Mouse (Mus musculus): ENCODE results near the gene Slc15a3. TPM values are rescaled to one million over a fixed set of nuclear protein-coding genes. Genes with fewer than 3 reads are reported as not detected.

Gene Slc15a3
- polyA plus RNA-seq, 1 experiment, result 42.0 TPM

DNA sequence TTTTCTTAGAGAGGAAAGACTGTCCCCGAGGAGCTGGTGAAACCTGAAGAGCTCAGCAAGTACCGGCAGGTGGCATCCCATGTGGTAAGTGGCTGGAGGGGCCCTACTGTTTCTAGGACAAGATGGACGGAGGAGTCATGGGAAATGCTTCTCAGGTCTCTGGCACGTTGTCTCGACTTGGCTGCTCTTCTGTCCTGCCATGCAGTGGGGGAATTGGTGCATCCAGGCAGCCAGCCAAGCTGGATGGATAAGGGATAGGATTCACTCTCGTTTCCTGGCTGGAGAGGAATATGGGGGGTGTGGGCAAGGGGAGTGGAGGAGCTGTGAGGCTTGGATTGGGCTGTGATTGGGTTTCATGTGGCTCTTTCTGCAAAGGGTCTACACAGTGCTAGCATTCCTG, 60.8 kb downstream of the Slc15a3 start:
- TF ChIP-seq CTCF (IDR thresholded peaks at IDR 0.05; ENCODE audit: insufficient read depth, low read length) (no peak), POLR2A (IDR thresholded peaks at IDR 0.05; ENCODE audit: borderline replicate concordance, extremely low read depth, low read depth, low read length) (no peak)
- Histone ChIP-seq H3K4me1 (ENCODE audit: control insufficient read depth, insufficient read depth, low read length) (peaks cover 11% of the 10 kb centered on the region; the same call in 1 of the 2 replicates), H3K4me3 (replicated peaks; ENCODE audit: extremely low read depth, low read depth, low read length) (no peak overlapping the region)
- DNase-seq, result no peak
- 74% methylated on average over 6 of the region's 6 CpGs for WGBS

DNA sequence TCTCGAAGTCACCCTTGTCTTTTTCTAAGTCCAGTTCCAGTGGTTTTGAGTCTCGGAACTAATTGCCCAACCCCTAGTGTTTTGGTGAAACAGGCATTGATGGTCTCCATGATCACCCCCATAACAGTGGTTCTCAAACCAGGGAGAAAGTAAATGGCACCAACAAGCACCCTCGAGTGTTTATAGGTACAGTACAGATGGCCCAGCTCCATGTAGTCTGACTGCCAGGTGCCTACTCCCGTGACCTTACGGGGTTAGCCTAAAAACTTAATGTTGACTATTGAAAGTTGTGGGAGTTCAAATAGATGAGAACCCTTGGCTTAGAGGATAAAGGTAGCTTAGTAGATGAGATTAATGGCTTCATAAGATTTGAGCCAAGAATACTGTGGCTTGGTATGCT, 61.5 kb downstream of the Slc15a3 start:
- Histone ChIP-seq H3K4me1 (ENCODE audit: control insufficient read depth, insufficient read depth, low read length) (peaks cover 9% of the 10 kb centered on the region; the same call in 1 of the 2 replicates), H3K4me3 (replicated peaks; ENCODE audit: extremely low read depth, low read depth, low read length) (no peak overlapping the region)
- TF ChIP-seq POLR2A (IDR thresholded peaks at IDR 0.05; ENCODE audit: borderline replicate concordance, extremely low read depth, low read depth, low read length), result no peak
- TF ChIP-seq CTCF (IDR thresholded peaks at IDR 0.05; ENCODE audit: insufficient read depth, low read length), result no peak
- WGBS, result 83% methylated on average over 5 of the region's 5 CpGs
- DNase-seq, result no peak

DNA sequence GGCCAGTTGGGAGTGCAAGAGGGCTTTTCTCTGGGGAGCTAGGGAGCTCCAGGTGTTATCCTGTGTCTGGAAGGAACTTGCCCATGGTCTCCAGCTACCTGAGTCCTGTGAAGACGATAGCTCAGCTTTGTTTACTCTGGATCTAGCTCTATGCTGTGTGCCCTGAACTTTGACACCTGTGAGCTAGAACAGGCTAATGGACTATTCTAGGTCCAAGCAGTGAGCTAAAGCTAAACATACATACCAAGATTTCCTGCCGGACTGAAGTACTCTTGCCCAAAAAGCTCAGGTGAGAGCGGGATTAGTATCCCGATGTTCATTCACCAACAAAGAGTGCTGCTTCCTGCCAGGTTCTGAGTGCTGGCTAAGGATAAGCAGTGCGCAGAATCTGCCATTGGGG, 65.0 kb downstream of the Slc15a3 start:
- no peak for DNase-seq
- TF ChIP-seq CTCF (IDR thresholded peaks at IDR 0.05; ENCODE audit: insufficient read depth, low read length), result no peak
- TF ChIP-seq POLR2A (IDR thresholded peaks at IDR 0.05; ENCODE audit: borderline replicate concordance, extremely low read depth, low read depth, low read length), result no peak
- WGBS, result 70% methylated on average over 5 of the region's 5 CpGs
- H3K4me3 ChIP-seq (replicated peaks; ENCODE audit: extremely low read depth, low read depth, low read length), result no peak overlapping the region
- H3K4me1 ChIP-seq (ENCODE audit: control insufficient read depth, insufficient read depth, low read length), result 0 out of 2 replicates have a peak, but pooled peaks cover 4% of the 10 kb centered on the region

DNA sequence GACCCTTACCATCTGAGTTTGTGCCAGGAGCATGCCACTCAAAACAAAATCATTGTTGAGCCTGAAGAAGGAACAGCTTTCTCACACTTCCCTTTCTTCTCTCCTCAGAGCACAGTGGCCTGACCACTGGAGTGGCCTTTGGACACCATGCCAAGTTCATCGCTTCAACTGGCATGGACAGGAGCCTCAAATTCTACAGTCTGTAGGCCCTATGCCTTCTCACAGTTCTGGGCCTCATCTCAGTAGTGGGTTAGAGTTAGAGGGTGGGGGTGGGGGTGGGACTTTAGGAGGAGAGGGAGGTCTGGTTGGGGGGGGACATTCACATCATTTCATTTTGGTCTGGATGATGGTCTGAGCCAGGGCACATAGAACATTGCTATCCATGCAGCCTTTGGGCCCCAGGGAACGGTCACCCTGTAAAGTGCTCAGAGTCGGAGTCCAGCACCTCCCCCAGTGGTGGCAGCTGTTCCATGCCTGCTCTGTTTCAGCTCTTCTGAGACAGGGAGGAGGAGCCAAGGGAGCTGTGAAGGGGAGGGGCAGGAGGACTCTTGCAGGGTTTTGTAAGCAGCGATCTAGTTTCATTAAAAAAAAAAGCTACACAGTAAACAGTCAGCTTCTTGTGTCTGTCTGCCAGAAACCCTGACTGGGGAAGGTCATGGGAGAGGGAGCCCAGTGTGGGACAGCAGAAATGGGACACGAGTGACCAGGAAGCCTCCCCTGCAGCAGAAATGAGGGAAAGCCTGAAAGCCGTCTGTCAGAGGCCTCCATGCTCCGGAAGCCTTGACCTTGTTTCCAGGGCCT, 65.6 kb downstream of the Slc15a3 start:
- 0 out of 2 replicates have a peak, but pooled peaks cover 4% of the 10 kb centered on the region for H3K4me1 ChIP-seq (ENCODE audit: control insufficient read depth, insufficient read depth, low read length)
- DNase-seq, result peak; percentile 30
- H3K4me3 ChIP-seq (replicated peaks; ENCODE audit: extremely low read depth, low read depth, low read length), result no peak overlapping the region
- 40% methylated on average over 7 of the region's 7 CpGs for WGBS
- TF ChIP-seq CTCF (IDR thresholded peaks at IDR 0.05; ENCODE audit: insufficient read depth, low read length) (no peak), POLR2A (IDR thresholded peaks at IDR 0.05; ENCODE audit: borderline replicate concordance, extremely low read depth, low read depth, low read length) (no peak)

DNA sequence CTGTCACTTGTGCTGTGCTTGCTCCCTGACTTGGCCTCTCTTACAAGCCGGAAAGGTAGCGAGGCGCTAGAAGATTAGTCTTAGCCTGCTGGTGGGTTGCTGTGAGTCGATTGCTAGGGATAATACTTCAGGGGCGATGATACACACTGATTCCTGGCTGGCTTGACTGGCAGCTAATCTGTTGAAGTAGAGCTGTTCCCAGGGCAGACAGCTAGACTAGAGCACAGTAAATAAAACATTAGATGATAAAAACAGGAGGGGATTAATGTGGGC, 66.1 kb downstream of the Slc15a3 start:
- DNase-seq, result no peak
- 53% methylated on average over 5 of the region's 5 CpGs for WGBS
- Histone ChIP-seq H3K4me3 (replicated peaks; ENCODE audit: extremely low read depth, low read depth, low read length) (no peak overlapping the region), H3K4me1 (ENCODE audit: control insufficient read depth, insufficient read depth, low read length) (0 out of 2 replicates have a peak, but pooled peaks cover 4% of the 10 kb centered on the region)
- TF ChIP-seq POLR2A (IDR thresholded peaks at IDR 0.05; ENCODE audit: borderline replicate concordance, extremely low read depth, low read depth, low read length), result no peak
- no peak for TF ChIP-seq CTCF (IDR thresholded peaks at IDR 0.05; ENCODE audit: insufficient read depth, low read length)

- 51% methylated on average over 3 of the region's 3 CpGs for WGBS
- no peak overlapping the region for H3K4me3 ChIP-seq (replicated peaks; ENCODE audit: extremely low read depth, low read depth, low read length)
- DNase-seq, result peak; percentile 47
- 0 out of 2 replicates have a peak, but pooled peaks cover 4% of the 10 kb centered on the region for H3K4me1 ChIP-seq (ENCODE audit: control insufficient read depth, insufficient read depth, low read length)
- TF ChIP-seq CTCF (IDR thresholded peaks at IDR 0.05; ENCODE audit: insufficient read depth, low read length), result peak; percentile 87
- TF ChIP-seq POLR2A (IDR thresholded peaks at IDR 0.05; ENCODE audit: borderline replicate concordance, extremely low read depth, low read depth, low read length), result no peak
These were observed 68.4 kb downstream of the Slc15a3 start for GRCm38 (mm10) chr19:10907891-10908290.

Other genes starting within 250 kb of the Slc15a3 start
- 83.7 and 127 TPM in 2 replicates for gene Ddb1, start 234.4 kb upstream of the Slc15a3 start, polyA plus RNA-seq (2012; rRNA removed)
- gene Tkfc, start 234.1 kb upstream of the Slc15a3 start, polyA plus RNA-seq (2012; rRNA removed), result 8.0 and 9.8 TPM in 2 replicates
- gene Vwce, start 205.5 kb upstream of the Slc15a3 start, polyA plus RNA-seq (2012; rRNA removed), result 0.14 and 0.16 TPM in 2 replicates
- gene Pga5, start 161.7 kb upstream of the Slc15a3 start, polyA plus RNA-seq (2012; rRNA removed), result not detected in 2 replicates
- 33.0 and 39.3 TPM in 2 replicates for gene Vps37c, start 151.0 kb upstream of the Slc15a3 start, polyA plus RNA-seq (2012; rRNA removed)
- 2.4 and 4.4 TPM in 2 replicates for gene Cd5, start 100.7 kb upstream of the Slc15a3 start, polyA plus RNA-seq (2012; rRNA removed)
- 2.8 and 3.5 TPM in 2 replicates for gene Cd6, start 9.7 kb upstream of the Slc15a3 start, polyA plus RNA-seq (2012; rRNA removed)
- gene Tmem132a, start 30.2 kb downstream of the Slc15a3 start, polyA plus RNA-seq (2012; rRNA removed), result 22.4 and 23.5 TPM in 2 replicates
- gene Tmem109, start 42.3 kb downstream of the Slc15a3 start, polyA plus RNA-seq (2012; rRNA removed), result 206 and 278 TPM in 2 replicates
- gene Prpf19, start 55.5 kb downstream of the Slc15a3 start, polyA plus RNA-seq (2012; rRNA removed), result 159 and 186 TPM in 2 replicates
- 0.21 and 0.33 TPM in 2 replicates for gene Zp1, start 80.9 kb downstream of the Slc15a3 start, polyA plus RNA-seq (2012; rRNA removed)
- gene Ptgdr2, start 97.4 kb downstream of the Slc15a3 start, polyA plus RNA-seq (2012; rRNA removed), result 4.8 and 6.6 TPM in 2 replicates
- gene Ccdc86, start 109.5 kb downstream of the Slc15a3 start, polyA plus RNA-seq (2012; rRNA removed), result 3.9 and 4.7 TPM in 2 replicates
- gene Ms4a10, start 134.9 kb downstream of the Slc15a3 start, polyA plus RNA-seq (2012; rRNA removed), result not detected in 2 replicates
- gene Ms4a15, start 153.5 kb downstream of the Slc15a3 start, polyA plus RNA-seq (2012; rRNA removed), result 1.8 and 2.3 TPM in 2 replicates
- not detected in 2 replicates for gene Ms4a18, start 178.3 kb downstream of the Slc15a3 start, polyA plus RNA-seq (2012; rRNA removed)
- 15.4 and 18.5 TPM in 2 replicates for gene Ms4a8a, start 241.4 kb downstream of the Slc15a3 start, polyA plus RNA-seq (2012; rRNA removed)